Mouse (Mus musculus) cerebellum, postnatal 14 days (tissue): ENCODE results near the gene Fthl17c.
"Not testable (repeated sequence)": the region's sequence is repeated elsewhere in the genome, so short reads cannot be mapped to it uniquely, and the experiment has no call there.

Experiments
- DNase-seq, 2 experiments: peaks; one replicate each; pipeline ENCODE4 v3.0.0; 2021; ENCODE audit warnings: mixed read lengths in 2 of 2

The Fthl17c gene

DNA sequence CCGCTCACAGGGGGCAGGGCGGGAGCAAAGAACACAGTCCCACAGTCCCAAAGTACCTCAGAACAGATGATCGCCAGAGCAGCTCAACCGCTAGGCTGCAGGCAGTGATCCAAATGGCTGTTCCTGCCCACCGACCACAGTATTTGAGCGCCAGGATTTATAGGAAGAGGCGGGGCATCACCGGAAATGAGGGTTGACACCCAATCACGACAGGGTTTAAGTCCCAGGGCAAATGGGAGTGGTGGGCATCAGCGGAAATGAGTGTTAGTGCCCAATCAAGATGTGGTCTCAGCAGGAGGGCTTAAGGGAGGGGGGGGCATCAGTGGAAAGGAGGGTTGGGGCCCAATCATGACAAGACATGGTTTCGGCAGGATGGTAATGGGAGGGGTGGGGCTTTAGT lies at the start of gene Fthl17c:
Gene Fthl17c, minus strand, starts transcription at position 101 of the 400 bp plus-strand sequence.
- DNase-seq, result not testable (repeated sequence)

DNA sequence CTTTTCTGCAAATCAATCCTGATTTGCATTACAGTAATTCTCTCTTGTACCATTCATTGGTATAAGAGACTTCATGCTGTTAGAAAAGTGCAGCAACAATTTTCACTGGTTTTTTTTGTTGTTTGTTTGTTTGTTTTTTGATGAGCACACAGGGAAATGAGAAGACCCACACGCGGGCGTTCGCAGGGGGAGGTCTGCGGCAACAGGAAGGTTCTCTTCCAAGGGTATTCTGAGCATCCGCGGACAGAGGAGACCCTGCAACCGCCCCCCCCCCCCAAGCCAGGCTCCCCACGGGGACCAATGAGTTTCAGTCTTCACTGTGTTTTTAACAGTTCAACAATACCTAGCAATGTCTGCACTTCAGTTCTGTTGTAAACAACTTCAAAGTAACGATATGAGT lies 43.1 kb upstream of the Fthl17c start:
- DNase-seq, result no peak

DNA sequence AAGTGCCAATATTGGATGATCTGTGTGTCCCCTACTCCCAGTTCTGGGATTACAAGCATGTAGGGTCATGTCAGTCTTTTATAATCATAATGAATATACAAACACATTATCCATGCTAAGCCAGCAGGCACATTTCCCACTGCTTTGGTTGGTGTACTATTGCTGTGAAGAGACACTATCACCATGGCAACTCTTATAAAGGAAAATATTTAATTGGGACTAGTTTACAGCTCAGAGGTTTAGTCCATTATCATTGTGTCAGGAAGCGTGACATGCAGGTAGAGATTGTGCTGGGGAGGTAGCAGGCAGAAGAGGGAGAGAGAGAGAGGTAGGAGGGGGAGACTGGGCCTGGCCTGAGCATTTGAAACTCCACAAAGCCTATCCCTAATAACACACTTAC lies 39.7 kb upstream of the Fthl17c start:
- no peak for DNase-seq

DNA sequence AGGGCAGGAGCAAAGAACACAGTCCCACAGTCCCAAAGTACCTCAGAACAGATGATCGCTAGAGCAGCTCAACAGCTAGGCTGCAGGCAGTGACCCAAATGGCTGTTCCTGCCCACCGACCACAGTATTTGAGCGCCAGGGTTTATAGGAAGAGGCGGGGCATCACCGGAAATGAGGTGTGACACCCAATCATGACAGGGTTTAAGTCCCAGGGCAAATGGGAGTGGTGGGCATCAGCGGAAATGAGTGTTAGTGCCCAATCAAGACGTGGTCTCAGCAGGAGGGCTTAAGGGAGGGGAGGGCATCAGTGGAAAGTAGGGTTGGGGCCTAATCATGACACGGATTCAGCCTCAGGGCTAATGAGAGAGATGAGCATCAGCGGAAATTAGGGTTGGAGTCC lies 10.3 kb upstream of the Fthl17c start, which contains the start of gene Fthl17d:
Gene Fthl17d, minus strand, starts transcription at position 101 of the 400 bp plus-strand sequence.
- not testable (repeated sequence) for DNase-seq

DNA sequence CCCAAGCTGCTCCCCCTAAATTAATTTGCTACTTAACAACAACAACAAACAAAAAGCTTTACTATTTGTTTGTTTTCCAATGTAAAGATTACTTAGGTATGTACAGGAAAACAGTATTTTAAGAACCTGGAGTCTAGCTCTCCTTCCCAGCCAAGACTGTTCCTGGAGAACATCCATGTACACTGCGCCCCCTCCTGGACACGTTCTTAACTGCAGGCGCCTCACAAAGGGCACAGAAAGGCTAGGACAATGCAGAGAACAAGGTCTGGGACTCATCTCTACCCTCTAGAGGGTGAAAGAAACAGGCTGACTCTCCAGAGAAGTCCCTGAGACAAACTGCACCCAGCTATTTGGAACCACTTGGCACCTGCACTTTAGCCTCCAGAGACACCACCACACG lies 11.7 kb downstream of the Fthl17c start:
- DNase-seq, result peak; percentile 4 to 23

DNA sequence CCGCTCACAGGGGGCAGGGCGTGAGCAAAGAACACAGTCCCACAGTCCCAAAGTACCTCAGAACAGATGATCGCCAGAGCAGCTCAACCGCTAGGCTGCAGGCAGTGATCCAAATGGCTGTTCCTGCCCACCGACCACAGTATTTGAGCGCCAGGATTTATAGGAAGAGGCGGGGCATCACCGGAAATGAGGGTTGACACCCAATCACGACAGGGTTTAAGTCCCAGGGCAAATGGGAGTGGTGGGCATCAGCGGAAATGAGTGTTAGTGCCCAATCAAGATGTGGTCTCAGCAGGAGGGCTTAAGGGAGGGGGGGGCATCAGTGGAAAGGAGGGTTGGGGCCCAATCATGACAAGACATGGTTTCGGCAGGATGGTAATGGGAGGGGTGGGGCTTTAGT lies 13.5 kb downstream of the Fthl17c start, which contains the start of gene Fthl17b:
Gene Fthl17b, minus strand, starts transcription at position 101 of the 400 bp plus-strand sequence.
- not testable (repeated sequence) for DNase-seq

DNA sequence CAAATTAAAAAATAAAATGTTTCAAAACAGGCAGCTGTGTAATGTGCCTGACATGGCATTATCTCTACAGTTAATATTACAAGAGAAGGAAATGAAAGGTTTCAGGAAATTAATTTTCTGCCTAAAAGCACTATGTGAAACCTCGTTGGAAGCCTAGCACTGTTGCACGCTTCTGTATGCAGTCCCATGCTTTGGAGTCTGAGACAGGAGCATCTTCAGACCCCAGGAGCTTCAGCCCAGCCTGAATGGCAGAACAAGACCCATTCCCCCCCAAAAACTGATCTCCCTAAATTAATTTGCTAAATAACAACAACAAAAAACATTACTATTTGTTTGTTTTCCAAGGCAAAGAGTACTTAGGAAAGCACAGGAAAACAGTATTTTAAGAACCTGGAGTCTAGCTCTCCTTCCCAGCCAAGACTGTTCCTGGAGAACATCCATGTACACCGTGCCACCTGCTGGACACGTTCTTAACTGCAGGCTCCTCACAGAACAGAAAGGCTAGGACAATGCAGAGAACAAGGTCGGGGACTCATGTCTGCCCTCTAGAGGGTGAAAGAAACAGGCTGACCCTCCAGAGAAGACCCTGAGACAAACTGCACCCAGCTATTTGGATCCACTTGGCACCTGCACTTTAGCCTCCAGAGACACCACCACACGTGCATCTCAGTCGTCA lies 28.1 kb downstream of the Fthl17c start:
- DNase-seq, result peak; percentile 90 to 94

DNA sequence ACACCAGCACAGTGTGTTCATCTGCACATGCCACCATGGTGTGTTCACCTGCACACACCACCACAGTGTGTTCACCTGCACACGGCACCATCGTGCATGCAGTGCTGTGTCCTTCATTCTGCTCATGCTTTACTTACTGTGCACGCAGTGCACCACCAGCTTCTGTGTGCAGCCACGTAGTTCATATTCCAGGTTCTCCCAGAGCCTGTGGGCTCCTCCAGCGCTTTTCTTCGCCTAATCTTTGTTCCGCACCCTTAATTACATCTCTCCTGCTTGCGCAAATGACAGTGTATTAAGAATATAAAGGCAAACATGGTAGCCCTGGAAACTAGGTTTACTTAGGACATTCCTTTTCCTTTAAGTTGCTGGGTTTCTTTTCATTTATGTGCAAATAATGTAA lies 32.3 kb downstream of the Fthl17c start:
- DNase-seq, result no peak

DNA sequence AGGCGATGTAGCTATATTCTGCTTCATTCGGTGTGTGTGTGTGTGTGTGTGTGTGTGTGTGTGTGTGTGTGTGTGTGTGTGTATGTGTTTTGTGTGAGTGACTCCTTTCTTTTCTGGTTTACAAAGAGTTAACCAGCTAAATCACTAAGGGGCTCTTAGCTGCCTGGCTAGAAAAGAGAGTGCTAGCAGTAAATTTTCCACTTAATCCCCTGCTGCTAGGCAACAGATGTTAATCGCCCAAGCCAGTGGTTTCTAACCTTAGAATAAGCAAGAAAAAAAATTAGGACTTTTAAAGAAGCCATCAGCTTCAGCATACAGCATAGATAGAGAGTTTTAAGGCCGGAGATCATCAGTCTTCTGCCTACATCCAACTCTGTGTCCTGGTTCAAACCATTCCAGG lies 49.1 kb downstream of the Fthl17c start:
- no peak for DNase-seq
